Mouse (Mus musculus) kidney, adult 2 months (tissue): Measurements from ENCODE around the gene Hnrnpul1. TPM values are rescaled to one million over a fixed set of nuclear protein-coding genes. Genes with fewer than 3 reads are reported as not detected.

Experiments
- DNase-seq: peaks from one replicate; pipeline ENCODE4 v3.0.0; 2021
- H3K27ac ChIP-seq: fragments of 200-500 bp; 2 replicates; pipeline ENCODE4 v1.5.1; 2012; ENCODE audit warnings: low read depth, low read length, control low read depth, inconsistent platforms; ENCODE audit not compliant: insufficient read depth
- H3K27me3 ChIP-seq: fragments of 200-500 bp; replicated peaks from 2 replicates; pipeline ENCODE4 v1.6.1; 2012; ENCODE audit warnings: mild to moderate bottlenecking, moderate library complexity, low read length, inconsistent platforms; ENCODE audit not compliant: control insufficient read depth, insufficient read depth
- H3K36me3 ChIP-seq: fragments of 200-500 bp; 2 replicates; pipeline ENCODE4 v1.6.1; 2012; ENCODE audit warnings: mild to moderate bottlenecking, moderate library complexity, low read length, inconsistent platforms; ENCODE audit not compliant: control insufficient read depth, insufficient read depth
- H3K4me1 ChIP-seq: fragments of 200-500 bp; 2 replicates; pipeline ENCODE4 v1.6.1; 2011; ENCODE audit warnings: low read length; ENCODE audit not compliant: control insufficient read depth, insufficient read depth
- H3K4me3 ChIP-seq: fragments of 200-500 bp; 2 replicates; pipeline ENCODE4 v1.5.1; 2011; ENCODE audit warnings: mild to moderate bottlenecking, low read depth, low read length, control low read depth; ENCODE audit not compliant: insufficient read depth
- CTCF ChIP-seq: fragments of 200-500 bp; conservative IDR thresholded peaks from 2 replicates; pipeline ENCODE4 v1.5.1; 2011; ENCODE audit warnings: low read depth, mild to moderate bottlenecking, control low read depth, low read length, moderate library complexity, mixed read lengths; ENCODE audit not compliant: insufficient read depth, insufficient read length
- POLR2A ChIP-seq: fragments of 200-500 bp; IDR thresholded peaks from one replicate; pipeline ENCODE4 v1.6.1; 2011; ENCODE audit warnings: low read depth, low read length, control low read depth
- WGBS: fragments of 180-500 bp; shearing (Covaris S2); methylation state at CpG from one replicate; pipeline ENCODE4 v1.1.7; 2018; 5-methylcytosine and 5-hydroxymethylcytosine counted together
- polyA plus RNA-seq: library from polyadenylated mRNA; depleted of rRNA; stranded (reverse); fragments of >200 nt; gene quantifications from 2 replicates; pipeline ENCODE4 v1.2.3, GENCODE M21; 2012

The Hnrnpul1 gene
- polyA plus RNA-seq, 1 experiment = 41.7 TPM

DNA sequence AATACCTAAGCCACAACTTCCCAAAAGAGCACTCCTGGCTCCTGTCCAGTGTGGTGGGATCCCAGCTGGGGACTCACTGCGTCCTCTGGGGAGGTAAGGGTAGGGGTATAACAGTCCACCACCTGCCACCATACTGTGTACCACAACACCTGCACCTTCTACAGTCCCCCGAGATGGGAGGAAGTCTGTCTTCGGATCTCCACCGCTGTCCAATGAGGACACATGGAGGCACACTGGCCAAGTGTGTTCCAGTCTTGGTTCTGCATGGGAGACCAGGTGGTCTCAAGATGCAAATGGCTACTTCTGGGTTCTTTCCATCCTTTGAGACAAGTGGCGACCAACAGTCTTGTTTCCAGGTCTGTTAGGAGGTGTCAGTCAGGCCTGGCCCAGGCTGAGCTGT, 43.4 kb downstream of the Hnrnpul1 start:
- H3K27ac ChIP-seq = no peak overlapping the region

DNA sequence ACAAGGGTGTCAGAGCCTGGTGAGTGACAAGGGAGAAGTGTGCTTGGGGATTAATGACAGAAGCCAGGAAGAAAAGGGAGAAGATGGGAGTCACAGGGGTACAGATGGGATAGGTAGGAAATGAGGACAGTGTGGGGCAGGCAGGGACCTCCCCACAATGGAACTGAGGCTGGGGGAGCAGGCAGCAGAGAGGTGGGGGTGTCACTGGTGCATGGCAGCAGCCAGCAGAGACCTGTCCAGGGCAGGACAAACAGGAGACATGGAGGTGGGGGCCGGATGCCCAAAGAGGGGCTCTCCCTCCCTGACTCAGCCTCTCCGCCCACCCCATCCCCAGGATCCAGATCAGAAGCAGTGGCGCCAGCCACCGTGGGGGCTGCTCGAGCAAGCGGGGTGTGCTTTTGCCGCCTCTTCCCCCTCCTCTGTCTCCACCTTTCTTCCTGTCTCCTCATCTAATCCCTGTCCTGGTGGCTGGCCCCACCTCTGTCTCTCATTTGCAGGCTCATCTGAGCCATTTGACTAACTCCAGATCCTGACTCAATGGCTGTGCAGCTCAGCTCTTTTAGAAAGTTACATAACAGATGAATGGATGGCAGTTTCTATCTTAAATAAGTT, 43.9 kb downstream of the Hnrnpul1 start:
- Histone ChIP-seq H3K27me3 (no peaks in the 10 kb centered on the region), H3K27ac (no peak overlapping the region), H3K36me3 (no peaks in the 10 kb centered on the region; the same call in 1 of the 2 replicates), H3K4me3 (no peak overlapping the region), H3K4me1 (0 out of 2 replicates have a peak, but pooled peaks cover 3% of the 10 kb centered on the region)
- DNase-seq = no peak
- no peak for TF ChIP-seq CTCF
- TF ChIP-seq POLR2A = no peak
- WGBS = 13% methylated on average over 7 of the region's 7 CpGs

More for the DNA sequence above, 43.4 kb downstream of the Hnrnpul1 start:
- Histone ChIP-seq H3K4me3 (no peak overlapping the region), H3K36me3 (no peaks in the 10 kb centered on the region; the same call in 1 of the 2 replicates), H3K4me1 (0 out of 2 replicates have a peak, but pooled peaks cover 3% of the 10 kb centered on the region), H3K27me3 (no peaks in the 10 kb centered on the region)
- no peak for DNase-seq
- 67% methylated on average over 5 of the region's 5 CpGs for WGBS
- no peak for TF ChIP-seq CTCF
- TF ChIP-seq POLR2A = no peak

DNA sequence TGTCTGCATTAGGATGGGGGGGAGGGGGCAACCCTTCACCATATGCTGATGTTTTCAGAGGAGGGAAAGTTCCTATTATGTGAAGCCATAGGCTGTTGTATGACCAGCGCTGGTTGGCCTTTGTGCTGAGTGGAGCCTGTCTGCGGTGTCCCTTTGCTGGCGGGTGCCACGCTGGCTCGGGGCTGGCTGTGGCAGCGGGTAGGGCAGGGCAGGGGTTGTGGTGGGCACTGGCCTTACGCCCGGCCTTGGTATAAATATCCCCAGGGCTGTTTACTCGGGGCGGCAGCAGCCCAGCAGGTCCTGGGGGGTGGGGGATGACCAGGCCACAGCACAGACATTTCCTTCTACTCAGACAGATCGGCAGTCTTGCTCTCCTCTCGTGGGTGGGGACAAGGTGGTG, 44.6 kb downstream of the Hnrnpul1 start:
- no peak for TF ChIP-seq POLR2A
- no peak for TF ChIP-seq CTCF
- no peaks in the 10 kb centered on the region; the same call in 1 of the 2 replicates for H3K36me3 ChIP-seq
- DNase-seq = no peak
- H3K27me3 ChIP-seq = no peaks in the 10 kb centered on the region
- H3K27ac ChIP-seq = no peak overlapping the region
- 0 out of 2 replicates have a peak, but pooled peaks cover 3% of the 10 kb centered on the region for H3K4me1 ChIP-seq
- 14% methylated on average over 12 of the region's 12 CpGs for WGBS
- no peak overlapping the region for H3K4me3 ChIP-seq

DNA sequence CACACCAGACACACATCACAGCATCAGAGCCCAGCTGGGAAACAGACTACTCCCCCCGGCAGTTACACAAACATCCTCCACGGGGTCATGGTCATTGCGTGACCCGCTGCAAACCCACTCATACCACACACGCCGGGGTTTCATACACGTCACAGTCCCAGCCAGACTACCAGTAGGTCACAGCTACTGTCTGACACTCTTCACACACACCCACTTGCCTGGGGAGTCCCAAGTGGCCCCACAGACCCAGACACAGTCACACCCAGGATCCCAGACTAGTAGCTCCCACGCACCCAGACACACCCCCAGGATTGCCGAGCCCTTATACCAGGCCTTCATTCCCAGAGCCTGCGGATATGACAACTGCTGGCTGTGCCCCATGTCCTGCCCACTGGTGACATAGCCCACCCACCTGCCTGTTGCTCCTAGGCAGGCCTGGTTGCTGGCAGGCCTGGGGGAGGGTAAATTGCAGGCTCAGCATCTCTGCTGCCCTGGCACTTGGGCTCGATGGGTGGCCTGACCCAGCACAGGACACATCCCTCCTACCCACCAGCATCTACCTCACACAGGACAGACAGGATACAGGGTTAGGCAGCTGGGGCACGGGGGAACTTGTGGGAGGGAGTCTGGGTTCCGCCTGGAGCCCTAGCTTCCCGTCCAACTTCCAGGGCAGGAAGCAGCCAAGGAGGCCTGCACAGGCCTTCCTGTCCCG, 46.8 kb downstream of the Hnrnpul1 start:
- Histone ChIP-seq H3K27ac (peak overlapping the region; percentile 66), H3K27me3 (no peaks in the 10 kb centered on the region), H3K4me1 (0 out of 2 replicates have a peak, but pooled peaks cover 3% of the 10 kb centered on the region), H3K4me3 (no peak overlapping the region), H3K36me3 (no peaks in the 10 kb centered on the region)
- TF ChIP-seq POLR2A (no peak), CTCF (no peak)
- 43% methylated on average over 15 of the region's 15 CpGs for WGBS
- DNase-seq = peak; percentile 79

DNA sequence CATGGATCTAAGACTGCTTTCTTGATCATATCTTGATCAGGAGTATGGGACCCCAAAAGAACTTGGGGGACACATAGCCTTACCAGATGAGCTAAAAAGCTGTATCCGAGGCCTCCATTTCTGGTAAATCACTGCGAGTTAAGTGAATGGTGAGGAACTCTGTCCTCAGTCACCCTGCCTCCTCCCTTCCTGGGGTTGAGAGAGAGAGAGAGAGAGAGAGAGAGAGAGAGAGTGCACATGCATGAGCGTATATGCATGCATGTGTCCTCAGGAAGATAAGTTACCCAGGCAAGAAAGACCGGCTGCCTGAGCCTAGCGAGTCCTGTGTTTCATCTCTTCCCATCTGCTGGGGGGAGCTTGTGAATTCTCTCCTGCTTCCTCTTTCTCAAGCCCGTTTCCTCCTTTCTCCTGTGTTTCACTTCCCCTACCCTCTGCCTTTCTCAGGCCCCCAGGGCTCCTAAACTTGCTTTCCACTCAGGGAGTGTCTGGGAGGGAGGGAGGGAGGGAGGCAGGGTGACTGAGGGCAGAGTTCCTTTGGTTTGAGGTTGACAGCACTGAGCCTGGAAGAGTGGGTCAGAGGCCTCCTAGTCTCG, 47.9 kb downstream of the Hnrnpul1 start:
- H3K4me1 ChIP-seq = 0 out of 2 replicates have a peak, but pooled peaks cover 3% of the 10 kb centered on the region
- WGBS = 61% methylated on average over 7 of the region's 7 CpGs
- peak overlapping the region; percentile 66; the same call in 1 of the 2 replicates for H3K27ac ChIP-seq

DNA sequence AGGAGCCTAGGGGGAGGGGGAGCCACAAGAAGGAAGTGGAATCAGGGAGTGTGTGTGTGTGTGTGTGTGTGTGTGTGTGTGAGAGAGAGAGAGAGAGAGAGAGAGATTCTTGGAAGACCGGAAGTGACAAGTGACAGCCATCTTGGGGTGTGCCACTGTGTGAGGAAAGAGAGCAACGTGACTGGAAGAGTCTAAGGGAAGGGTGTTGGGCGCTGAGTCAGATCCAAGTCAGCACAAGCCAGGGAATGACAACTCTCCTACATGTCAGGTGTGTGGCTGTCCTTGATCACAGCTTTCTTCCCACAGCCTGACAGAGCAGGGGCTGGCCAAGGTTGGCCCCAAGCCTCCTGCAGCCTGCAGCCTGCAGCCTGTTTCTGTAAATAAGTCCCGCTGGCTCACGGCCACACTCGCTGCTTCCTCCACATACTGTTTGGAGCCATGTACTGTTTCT, 48.7 kb downstream of the Hnrnpul1 start:
- no peak for TF ChIP-seq CTCF
- no peak for TF ChIP-seq POLR2A
- peak; percentile 69 for DNase-seq
- no peaks in the 10 kb centered on the region for H3K27me3 ChIP-seq
- no peak overlapping the region for H3K4me3 ChIP-seq
- 48% methylated on average over 6 of the region's 6 CpGs for WGBS
- H3K27ac ChIP-seq = peak overlapping the region; percentile 33
- H3K4me1 ChIP-seq = 0 out of 2 replicates have a peak, but pooled peaks cover 3% of the 10 kb centered on the region
- no peaks in the 10 kb centered on the region for H3K36me3 ChIP-seq

More for the DNA sequence above, 47.9 kb downstream of the Hnrnpul1 start:
- H3K27me3 ChIP-seq = no peaks in the 10 kb centered on the region
- H3K36me3 ChIP-seq = no peaks in the 10 kb centered on the region
- no peak for TF ChIP-seq CTCF
- TF ChIP-seq POLR2A = no peak
- H3K4me3 ChIP-seq = no peak overlapping the region
- DNase-seq = no peak
